Comparison of ENCODE assay signal across 8 mouse cellular contexts in the genomic region with DNA sequence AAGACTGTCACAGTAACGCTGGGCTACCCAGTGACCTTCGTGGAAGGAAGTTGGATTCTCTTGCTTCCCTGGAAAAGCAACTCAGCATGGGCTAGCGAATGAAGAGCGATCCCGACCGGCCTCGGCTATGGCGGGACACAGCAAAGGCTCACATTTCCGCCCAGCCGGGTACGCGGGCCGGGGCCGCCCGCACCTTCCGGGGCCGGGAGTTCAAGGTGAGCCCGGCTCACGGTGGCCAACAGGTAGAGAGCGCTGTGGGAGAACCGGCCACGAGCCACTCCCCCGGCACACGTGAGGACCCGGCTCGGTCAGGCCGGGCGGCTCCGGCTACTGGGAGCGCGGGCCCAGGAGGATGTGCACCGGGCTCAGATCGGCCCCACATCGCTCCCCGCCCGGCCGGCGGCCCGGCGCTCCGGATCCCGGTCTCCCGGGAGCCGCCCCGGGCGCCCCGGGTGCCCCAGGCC. TPM values are rescaled to one million over a fixed set of nuclear protein-coding genes. Genes with fewer than 3 reads are reported as not detected.
A peak's percentile ranks its signal among the peaks of the same experiment; 100 is the strongest.
DNase-seq lines count a peak whose midpoint lies in the region; ATAC-seq and TF ChIP-seq lines count a peak whose summit lies in the region.

No protein-coding gene starts in this region.

- H3K36me3 ChIP-seq in spleen, adult 2 months (ENCODE audit: control insufficient read depth, insufficient read depth, low read length), result no peaks in the 10 kb centered on the region
- H3K36me3 ChIP-seq in heart, embryonic 15.5 days, result no peaks in the 10 kb centered on the region
- H3K36me3 ChIP-seq in megakaryocyte, embryonic 14.5 days (replicated peaks; ENCODE audit: low read length), result no peaks in the 10 kb centered on the region

- DNase-seq in spleen, adult 2 months (ENCODE audit: low read depth in 1 of 2, low spot score in 2 of 2), result peak in 1 of 2 experiments; percentile 5
- no peak for DNase-seq in spleen, postnatal 4 days (ENCODE audit: low spot score in 2 of 2)
- DNase-seq in embryo, embryonic 10 days (ENCODE audit: low spot score), result peak; percentile 64
- peak; percentile 66 for DNase-seq in kidney, postnatal 14 days
- DNase-seq in testis, postnatal 10 days (ENCODE audit: low spot score), result peak; percentile 69
- no peak for DNase-seq in right cerebral cortex, adult 18-20 months

- peaks cover 10% of the 10 kb centered on the region for H3K27me3 ChIP-seq in spleen, adult 2 months (ENCODE audit: control insufficient read depth, insufficient read depth, low read length)
- H3K27me3 ChIP-seq in heart, embryonic 15.5 days, result no peaks in the 10 kb centered on the region
- peaks cover 76% of the 10 kb centered on the region for H3K27me3 ChIP-seq in megakaryocyte, embryonic 14.5 days (replicated peaks)

- no peak for TF ChIP-seq POLR2A in spleen, adult 2 months (IDR thresholded peaks at IDR 0.05; ENCODE audit: low read depth, low read length)

- WGBS in spleen, adult 2 months, result 2% methylated on average over 47 of the region's 47 CpGs
- 0% methylated on average over 44 of the region's 47 CpGs for WGBS in heart, embryonic 15.5 days

- no peak overlapping the region for H3K27ac ChIP-seq in spleen, adult 2 months (ENCODE audit: insufficient read depth, low read length)
- peak overlapping the region; percentile 97 for H3K27ac ChIP-seq in heart, embryonic 15.5 days

- TF ChIP-seq CTCF in spleen, adult 2 months (IDR thresholded peaks at IDR 0.05; ENCODE audit: extremely low read depth, insufficient read depth, insufficient read length, insufficient replicate concordance), result no peak

- H3K9ac ChIP-seq in heart, embryonic 15.5 days, result peak overlapping the region; percentile 84

- peak overlapping the region; percentile 91 for H3K4me2 ChIP-seq in heart, embryonic 15.5 days

- ATAC-seq in heart, embryonic 15.5 days (replicated peaks; ENCODE audit: insufficient number of reproducible peaks, insufficient read depth, low FRiP score, low read depth), result peak; percentile 41; the same call in 1 of the 2 replicates

- peak overlapping the region; percentile 58; the same call in 1 of the 2 replicates for H3K4me3 ChIP-seq in spleen, adult 2 months (ENCODE audit: extremely low read depth, insufficient read depth, insufficient read length)
- H3K4me3 ChIP-seq in heart, embryonic 15.5 days, result peak overlapping the region; percentile 66
- peak overlapping the region; percentile 87 for H3K4me3 ChIP-seq in megakaryocyte, embryonic 14.5 days (replicated peaks)

- no peaks in the 10 kb centered on the region for H3K9me3 ChIP-seq in heart, embryonic 15.5 days (replicated peaks)
- H3K9me3 ChIP-seq in megakaryocyte, embryonic 14.5 days, result 0 out of 2 replicates have a peak, but pooled peaks cover 3% of the 10 kb centered on the region

- peaks cover 6% of the 10 kb centered on the region for H3K4me1 ChIP-seq in spleen, adult 2 months (ENCODE audit: control insufficient read depth, insufficient read depth, insufficient read length)
- peaks cover 57% of the 10 kb centered on the region for H3K4me1 ChIP-seq in heart, embryonic 15.5 days (replicated peaks)
- peaks cover 10% of the 10 kb centered on the region for H3K4me1 ChIP-seq in megakaryocyte, embryonic 14.5 days

RNA-seq across cellular contexts. Expression of a gene that starts 0.5 kb away (rescaled TPM):
- polyA plus RNA-seq in spleen, adult 2 months (2012; rRNA removed), result 3.6 and 5.3 TPM in 2 replicates
- polyA plus RNA-seq in heart, embryonic 15.5 days (2015; fragmentation: Nextera tagmentation; extraction: Ambion mirVana), result 5.7 and 6.0 TPM in 2 replicates
- 0.22 TPM in 1 of 2 replicates, not detected in the other for polyA plus RNA-seq in megakaryocyte, embryonic 14.5 days (2012; ENCODE audit: insufficient read depth, low replicate concordance)

Comparison
In these comparisons a context has a peak if more than half of its experiments do, and no peak if none do; other contexts are left out.
1. DNase-seq: peak in embryo, embryonic 10 days (single experiment), kidney, postnatal 14 days (single experiment) and testis, postnatal 10 days (single experiment); none in spleen, postnatal 4 days (0 of 2) and right cerebral cortex, adult 18-20 months (single experiment).
2. Peak in every context shown above with its lines, with median percentiles within 50 percentile points of each other: H3K4me3 ChIP-seq.